Mouse (Mus musculus): ENCODE measurements around the gene Mob1a.

DNA sequence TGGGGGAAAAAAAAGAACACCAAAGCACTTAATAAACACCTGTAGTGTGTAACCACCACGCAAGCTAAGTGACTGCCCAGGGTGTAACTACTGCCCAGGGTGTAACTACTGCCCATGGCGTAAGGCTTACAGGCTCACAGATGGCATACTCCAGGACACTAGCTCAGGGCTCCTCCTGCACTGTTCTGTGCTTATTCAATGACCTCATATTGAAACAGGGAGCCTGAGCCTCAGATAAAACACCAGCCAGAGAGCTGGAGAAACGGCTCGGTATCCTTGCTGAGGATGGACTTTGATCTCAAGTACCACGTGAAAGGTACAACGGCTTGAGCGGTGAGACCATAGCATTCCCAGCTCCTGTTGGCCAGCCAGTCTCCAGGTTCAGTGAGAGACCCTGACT is 13.8 kb upstream of the Mob1a start:
- TF ChIP-seq CTCF (IDR thresholded peaks at IDR 0.05) (no peak), EP300 (IDR thresholded peaks at IDR 0.05; ENCODE audit: insufficient read depth, low read depth, low read length) (no peak)
